Mouse (Mus musculus) small intestine, adult 2 months (tissue): Measurements from ENCODE around the gene Recql5.

ENCODE experiments used
- CTCF ChIP-seq: fragments of 200-500 bp; IDR thresholded peaks from 2 replicates; pipeline ENCODE4 v1.5.1; 2012; ENCODE audit warnings: low read depth, mild to moderate bottlenecking, control low read depth, inconsistent platforms, low read length, moderate library complexity, mixed read lengths; ENCODE audit not compliant: insufficient replicate concordance, insufficient read length; ENCODE audit errors: extremely low read depth
- POLR2A ChIP-seq: fragments of 200-500 bp; IDR thresholded peaks from 2 replicates; pipeline ENCODE4 v1.6.1; 2012; ENCODE audit warnings: low read depth, mild to moderate bottlenecking, control low read depth, inconsistent platforms, low read length, moderate library complexity

DNA sequence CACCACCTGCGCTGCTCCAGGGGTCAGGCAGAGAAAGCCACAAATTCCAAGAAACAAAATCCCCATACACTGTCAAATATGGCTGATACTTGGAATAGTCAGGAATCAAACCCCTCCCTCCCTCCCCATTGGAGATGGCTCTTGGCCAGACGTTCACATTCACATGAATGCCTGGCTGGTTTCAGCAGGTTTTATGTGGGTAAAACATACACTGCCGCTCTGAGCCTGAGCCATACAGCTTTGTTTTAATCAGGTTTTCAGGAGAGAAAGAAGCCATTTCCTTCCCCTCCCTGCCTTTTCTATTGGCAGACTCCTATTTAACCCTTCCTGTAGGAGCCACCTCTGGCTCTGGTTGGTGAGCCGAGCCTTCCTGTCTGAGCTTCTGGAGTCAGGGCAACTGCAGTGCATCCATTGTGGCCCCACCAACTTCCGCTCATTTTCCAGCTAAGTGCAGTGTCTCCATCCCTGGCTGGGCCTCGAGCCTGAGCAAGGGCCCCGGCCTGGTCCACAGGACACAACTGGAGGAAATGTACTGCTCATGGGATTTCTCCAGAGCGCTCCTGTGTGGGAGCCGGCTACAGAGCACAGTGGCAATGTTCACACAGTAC is 13.0 kb upstream of the Recql5 start:
- TF ChIP-seq CTCF (no peak), POLR2A (no peak)
